ENCODE assay signal across 8 mouse cellular contexts in genomic region chr9:118928656-118929055, GRCm38 (mm10). TPM values are rescaled to one million over a fixed set of nuclear protein-coding genes. Genes with fewer than 3 reads are reported as not detected.
DNase-seq lines count a peak whose midpoint lies in the region; ATAC-seq and TF ChIP-seq lines count a peak whose summit lies in the region.

No protein-coding gene starts in this region.

- DNase-seq in limb, embryonic 10.5 days (ENCODE audit: low spot score), result no peak
- DNase-seq in hindbrain, postnatal 0 days (ENCODE audit: low spot score), result no peak
- no peak for DNase-seq in thymus, adult 2 months
- DNase-seq in urinary bladder, postnatal 25 days (ENCODE audit: low spot score), result no peak
- no peak for DNase-seq in urinary bladder, postnatal 10 days (ENCODE audit: low spot score)

- peak overlapping the region; percentile 95 for H3K4me2 ChIP-seq in limb, embryonic 12.5 days
- H3K4me2 ChIP-seq in hindbrain, postnatal 0 days (ENCODE audit: low read depth, low read length), result peak overlapping the region; percentile 88
- H3K4me2 ChIP-seq in limb, embryonic 13.5 days (replicated peaks), result peak overlapping the region; percentile 98

- peak overlapping the region; percentile 12; the same call in 1 of the 2 replicates for H3K4me3 ChIP-seq in limb, embryonic 12.5 days (replicated peaks)
- no peak overlapping the region for H3K4me3 ChIP-seq in limb, embryonic 10.5 days
- H3K4me3 ChIP-seq in hindbrain, postnatal 0 days (ENCODE audit: low read length), result no peak overlapping the region
- peak overlapping the region; percentile 88 for H3K4me3 ChIP-seq in limb, embryonic 13.5 days
- H3K4me3 ChIP-seq in olfactory bulb, adult 2 months (ENCODE audit: insufficient read depth, low read depth, low read length), result peak overlapping the region; percentile 93
- no peak overlapping the region for H3K4me3 ChIP-seq in thymus, adult 2 months (ENCODE audit: control insufficient read depth, insufficient read depth, low read length)

- no peaks in the 10 kb centered on the region for H3K27me3 ChIP-seq in limb, embryonic 12.5 days
- peaks cover 16% of the 10 kb centered on the region for H3K27me3 ChIP-seq in limb, embryonic 10.5 days (ENCODE audit: low read depth, poor library complexity, severe bottlenecking)
- no peaks in the 10 kb centered on the region for H3K27me3 ChIP-seq in hindbrain, postnatal 0 days (ENCODE audit: insufficient read depth, low read length)
- H3K27me3 ChIP-seq in limb, embryonic 13.5 days, result no peaks in the 10 kb centered on the region
- H3K27me3 ChIP-seq in thymus, adult 2 months (ENCODE audit: control insufficient read depth, insufficient read depth, low read length), result no peaks in the 10 kb centered on the region

- no peaks in the 10 kb centered on the region for H3K9me3 ChIP-seq in limb, embryonic 12.5 days
- H3K9me3 ChIP-seq in limb, embryonic 10.5 days (replicated peaks), result no peaks in the 10 kb centered on the region
- H3K9me3 ChIP-seq in hindbrain, postnatal 0 days (ENCODE audit: low read length), result no peaks in the 10 kb centered on the region
- no peaks in the 10 kb centered on the region for H3K9me3 ChIP-seq in limb, embryonic 13.5 days

- WGBS in limb, embryonic 12.5 days, result 36% methylated on average over 7 of the region's 7 CpGs
- 53% methylated on average over 7 of the region's 7 CpGs for WGBS in limb, embryonic 10.5 days
- WGBS in hindbrain, postnatal 0 days, result 40% methylated on average over 7 of the region's 7 CpGs
- WGBS in limb, embryonic 13.5 days, result 31% methylated on average over 7 of the region's 7 CpGs
- WGBS in olfactory bulb, adult 2 months, result 26% methylated on average over 7 of the region's 7 CpGs
- 91% methylated on average over 7 of the region's 7 CpGs for WGBS in thymus, adult 2 months

- no peak overlapping the region for H3K27ac ChIP-seq in limb, embryonic 12.5 days
- H3K27ac ChIP-seq in limb, embryonic 10.5 days, result no peak overlapping the region
- H3K27ac ChIP-seq in hindbrain, postnatal 0 days, result no peak overlapping the region
- H3K27ac ChIP-seq in limb, embryonic 13.5 days, result no peak overlapping the region
- peak overlapping the region; percentile 16; the same call in 1 of the 2 replicates for H3K27ac ChIP-seq in olfactory bulb, adult 2 months (ENCODE audit: insufficient read depth, low read depth, low read length)
- no peak overlapping the region for H3K27ac ChIP-seq in thymus, adult 2 months (ENCODE audit: control insufficient read depth, insufficient read depth, low read length)

- peak overlapping the region; percentile 88; the same call in 1 of the 2 replicates for H3K9ac ChIP-seq in limb, embryonic 12.5 days (replicated peaks)
- H3K9ac ChIP-seq in hindbrain, postnatal 0 days (replicated peaks; ENCODE audit: low read length), result no peak overlapping the region
- H3K9ac ChIP-seq in limb, embryonic 13.5 days, result peak overlapping the region; percentile 90

- no peak for ATAC-seq in limb, embryonic 12.5 days (ENCODE audit: insufficient number of reproducible peaks, insufficient read depth, low FRiP score, low TSS enrichment, low read depth)
- ATAC-seq in hindbrain, postnatal 0 days, result no peak
- no peak for ATAC-seq in limb, embryonic 13.5 days (ENCODE audit: low FRiP score, low read depth)

- TF ChIP-seq POLR2A in olfactory bulb, adult 2 months (IDR thresholded peaks at IDR 0.05; ENCODE audit: insufficient read depth, low read depth, low read length), result no peak
- TF ChIP-seq POLR2A in thymus, adult 2 months (IDR thresholded peaks at IDR 0.05; ENCODE audit: control insufficient read depth, extremely low read depth, insufficient read depth, low read length, poor library complexity), result no peak

- no peak for TF ChIP-seq CTCF in hindbrain, postnatal 0 days (IDR thresholded peaks at IDR 0.05; ENCODE audit: low read depth)
- TF ChIP-seq CTCF in olfactory bulb, adult 2 months (IDR thresholded peaks at IDR 0.05; ENCODE audit: insufficient read depth, low read depth, low read length), result no peak
- no peak for TF ChIP-seq CTCF in thymus, adult 2 months (IDR thresholded peaks at IDR 0.05; ENCODE audit: borderline replicate concordance, control insufficient read depth, extremely low read depth, insufficient read depth, low read length, poor library complexity)

- H3K36me3 ChIP-seq in limb, embryonic 12.5 days, result peaks cover 5% of the 10 kb centered on the region; the same call in 1 of the 2 replicates
- peaks cover 9% of the 10 kb centered on the region; the same call in 1 of the 2 replicates for H3K36me3 ChIP-seq in limb, embryonic 10.5 days
- no peaks in the 10 kb centered on the region for H3K36me3 ChIP-seq in hindbrain, postnatal 0 days (ENCODE audit: insufficient read depth, low read length)
- peaks cover 9% of the 10 kb centered on the region for H3K36me3 ChIP-seq in limb, embryonic 13.5 days
- H3K36me3 ChIP-seq in thymus, adult 2 months (ENCODE audit: control insufficient read depth, insufficient read depth, low read length), result no peaks in the 10 kb centered on the region

- peaks cover 42% of the 10 kb centered on the region for H3K4me1 ChIP-seq in limb, embryonic 12.5 days (replicated peaks)
- peaks cover 60% of the 10 kb centered on the region for H3K4me1 ChIP-seq in limb, embryonic 10.5 days
- peaks cover 14% of the 10 kb centered on the region; the same call in 1 of the 2 replicates for H3K4me1 ChIP-seq in hindbrain, postnatal 0 days (ENCODE audit: insufficient read depth, low read length)
- H3K4me1 ChIP-seq in limb, embryonic 13.5 days, result peaks cover 54% of the 10 kb centered on the region
- H3K4me1 ChIP-seq in olfactory bulb, adult 2 months (ENCODE audit: control insufficient read depth, insufficient read depth, low read length), result peaks cover 31% of the 10 kb centered on the region
- peaks cover 23% of the 10 kb centered on the region for H3K4me1 ChIP-seq in thymus, adult 2 months (replicated peaks; ENCODE audit: control insufficient read depth, insufficient read depth, low read length)

RNA-seq across cellular contexts. Expression of gene Ctdspl, which starts 2.4 kb away (rescaled TPM):
- polyA plus RNA-seq in limb, embryonic 12.5 days (2016; fragmentation: Nextera tagmentation; extraction: Ambion mirVana), result 19.2 and 19.9 TPM in 2 replicates
- 8.8 and 11.6 TPM in 2 replicates for polyA plus RNA-seq in limb, embryonic 10.5 days (2016; fragmentation: Nextera tagmentation; extraction: Ambion mirVana)
- 7.6 and 8.4 TPM in 2 replicates for total RNA-seq in hindbrain, postnatal 0 days (2014; rRNA removed)
- 5.5 and 7.0 TPM in 2 replicates for polyA plus RNA-seq in hindbrain, postnatal 0 days (2015; fragmentation: Nextera tagmentation; extraction: Ambion mirVana)
- polyA plus RNA-seq in limb, embryonic 13.5 days (2015; fragmentation: Nextera tagmentation; extraction: Ambion mirVana), result 23.4 and 24.8 TPM in 2 replicates
- polyA plus RNA-seq in olfactory bulb, adult 2 months (2012; ENCODE audit: insufficient read depth, insufficient read length, low replicate concordance, missing spikeins), result not detected in 2 replicates
- 9.3 and 10.6 TPM in 2 replicates for polyA plus RNA-seq in thymus, adult 2 months (2012; rRNA removed)

Comparison
In these comparisons a context has a peak if more than half of its experiments do, and no peak if none do; other contexts are left out.
1. H3K4me3 ChIP-seq: peak in limb, embryonic 12.5 days (single experiment), limb, embryonic 13.5 days (single experiment) and olfactory bulb, adult 2 months (single experiment); none in limb, embryonic 10.5 days (single experiment), hindbrain, postnatal 0 days (single experiment) and thymus, adult 2 months (single experiment).
2. Peak in every context shown above with its lines, with median percentiles within 50 percentile points of each other: H3K4me2 ChIP-seq.